Mouse (Mus musculus) cerebellum, adult (tissue): ENCODE results near the gene Trim61.
"Not testable (repeated sequence)": the region's sequence is repeated elsewhere in the genome, so short reads cannot be mapped to it uniquely, and the experiment has no call there.

Experiments used
- ATAC-seq: cut with Nextera tagmentation; 2 replicates; pipeline ENCODE4 v1.9.2; 2017; ENCODE audit warnings: mild to moderate bottlenecking, moderate library complexity, mixed read lengths; ENCODE audit not compliant: insufficient number of reproducible peaks, low FRiP score, low TSS enrichment

Trim61 gene

DNA sequence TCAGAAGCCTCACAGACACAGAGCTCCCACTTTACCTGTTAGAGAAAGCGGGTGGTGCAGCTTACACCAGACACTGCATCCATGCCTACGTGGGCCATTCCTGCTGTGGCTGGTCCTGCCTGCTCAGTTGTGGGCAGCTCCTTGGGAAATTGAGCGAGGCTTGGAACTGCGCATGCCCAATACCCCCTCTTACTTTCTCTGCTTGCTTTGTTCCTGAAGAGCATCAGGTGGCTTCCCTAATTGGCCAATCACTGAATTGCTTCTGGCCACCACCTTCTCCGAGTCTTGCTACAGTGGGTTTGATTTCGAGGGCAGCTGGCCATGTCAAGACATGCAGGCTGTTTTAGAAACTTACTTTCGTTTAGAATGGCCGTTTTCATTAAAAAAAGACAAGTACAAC lies at the start of gene Trim61, which contains the start of gene Trim60:
Gene Trim61, minus strand, starts transcription at position 101 of the 400 bp plus-strand sequence.
Gene Trim60, minus strand, starts transcription at position 162 of the 400 bp plus-strand sequence.
- ATAC-seq, result no peak

DNA sequence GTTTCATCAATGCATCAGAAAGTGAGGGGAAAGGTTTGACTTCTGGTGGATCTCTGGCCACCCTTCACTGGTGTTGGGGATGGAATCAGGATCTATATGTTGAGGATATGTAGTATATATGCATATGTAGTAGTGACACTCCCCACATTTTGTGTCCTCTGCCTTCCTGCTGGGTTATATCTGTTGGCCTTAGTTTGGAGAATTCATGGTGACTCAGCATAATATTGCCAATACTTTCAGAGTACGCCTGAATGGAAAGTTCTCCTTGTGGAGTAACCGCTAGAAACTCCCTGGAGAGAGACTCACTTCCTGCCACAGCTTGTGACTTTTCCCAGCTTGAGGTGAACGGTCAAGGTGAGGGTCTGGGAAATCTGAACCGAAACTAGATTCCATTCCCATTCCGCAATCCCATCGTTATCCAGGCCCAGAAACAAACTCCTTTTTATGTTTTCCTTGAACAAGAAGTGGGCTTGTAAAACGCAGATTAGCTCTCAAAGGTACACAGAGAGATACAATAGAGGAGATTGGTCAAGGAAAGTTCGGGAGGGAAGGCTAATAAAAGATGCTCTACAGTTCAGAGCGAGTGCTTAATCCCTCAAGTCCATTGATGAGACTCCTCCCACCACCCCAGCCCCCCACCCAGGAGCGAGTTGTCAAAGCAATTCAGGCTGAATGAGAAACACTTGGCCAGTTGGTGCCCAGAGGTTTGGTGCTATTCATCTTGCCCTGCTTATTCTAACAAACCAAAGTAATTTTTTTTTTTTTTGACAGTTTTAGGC lies 49.6 kb upstream of the Trim61 start:
- ATAC-seq, result no peak

DNA sequence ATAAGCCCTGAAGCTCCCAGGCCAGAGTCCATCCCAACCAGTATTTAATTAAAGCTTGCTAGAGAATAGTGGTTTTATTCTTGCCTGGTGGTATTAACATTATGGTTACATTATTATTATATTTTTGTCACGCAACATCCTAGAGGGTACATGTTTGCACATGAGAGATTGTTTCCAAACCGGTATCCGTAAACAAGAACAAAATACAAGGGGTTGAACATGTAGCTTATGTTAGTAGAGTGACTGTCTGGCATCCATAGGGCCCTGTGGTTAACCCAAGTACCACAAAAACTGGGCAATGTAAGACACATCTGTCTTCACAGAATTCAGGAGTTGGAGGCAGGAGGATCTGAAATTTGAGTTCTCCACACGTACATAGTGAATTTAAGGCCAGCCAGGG lies 48.7 kb upstream of the Trim61 start:
- ATAC-seq, result no peak

DNA sequence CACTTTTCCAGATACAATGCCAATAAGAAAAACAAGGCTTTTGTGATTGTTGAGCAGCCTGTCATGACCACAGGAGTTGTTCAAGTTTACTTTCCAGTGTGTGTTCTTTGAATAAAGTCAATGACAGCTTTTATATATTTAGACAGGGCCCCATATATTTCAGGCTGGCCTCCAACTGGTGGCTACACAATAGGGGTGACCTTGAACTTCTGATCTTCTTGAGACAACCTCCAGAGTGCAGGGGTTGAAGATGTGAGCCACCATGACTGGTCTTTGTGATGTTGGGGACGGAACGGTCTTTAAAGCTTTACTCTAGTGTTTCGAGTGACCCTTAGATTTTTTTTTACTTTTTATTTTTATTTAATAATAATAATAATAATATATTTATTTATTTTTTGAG lies 47.3 kb upstream of the Trim61 start:
- ATAC-seq, result no peak

DNA sequence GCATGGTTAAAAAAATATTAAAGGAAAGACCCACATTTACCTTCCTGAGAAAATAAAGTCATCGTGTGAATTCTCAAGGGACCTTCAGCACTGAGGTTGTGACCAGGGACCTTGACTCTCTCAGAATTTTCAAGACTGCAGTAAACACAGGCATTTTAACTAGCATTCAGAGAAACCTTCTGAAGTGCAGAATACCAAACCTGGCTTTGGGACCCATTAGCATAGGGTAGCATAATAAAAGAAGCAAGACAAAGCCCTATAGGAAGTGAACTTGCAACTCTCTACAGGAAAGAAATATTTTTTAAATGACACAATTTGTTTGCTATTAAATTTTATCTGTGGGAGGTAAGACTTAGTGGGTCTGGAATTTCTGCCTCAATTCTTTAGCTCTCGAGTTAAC lies 45.7 kb upstream of the Trim61 start:
- no peak for ATAC-seq

DNA sequence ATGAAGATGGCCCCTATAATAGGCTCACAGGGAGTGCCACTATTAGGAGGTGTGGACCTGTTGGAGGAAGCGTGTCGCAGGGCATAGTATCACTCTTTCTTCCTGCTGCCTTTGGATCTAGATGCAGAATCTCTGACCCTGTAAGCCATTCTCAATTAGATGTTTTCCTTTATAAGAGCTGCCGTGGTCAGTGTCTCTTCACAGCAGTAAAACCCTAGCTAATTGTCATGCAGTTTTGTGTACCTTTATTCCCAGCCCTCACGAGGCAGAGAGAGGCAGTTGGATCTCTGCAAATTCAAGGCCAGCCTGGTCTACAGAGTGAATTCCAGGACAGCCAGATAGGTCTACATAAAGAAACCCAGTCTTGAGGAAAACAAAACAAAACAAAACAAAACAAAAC lies 43.9 kb upstream of the Trim61 start:
- ATAC-seq, result no peak

DNA sequence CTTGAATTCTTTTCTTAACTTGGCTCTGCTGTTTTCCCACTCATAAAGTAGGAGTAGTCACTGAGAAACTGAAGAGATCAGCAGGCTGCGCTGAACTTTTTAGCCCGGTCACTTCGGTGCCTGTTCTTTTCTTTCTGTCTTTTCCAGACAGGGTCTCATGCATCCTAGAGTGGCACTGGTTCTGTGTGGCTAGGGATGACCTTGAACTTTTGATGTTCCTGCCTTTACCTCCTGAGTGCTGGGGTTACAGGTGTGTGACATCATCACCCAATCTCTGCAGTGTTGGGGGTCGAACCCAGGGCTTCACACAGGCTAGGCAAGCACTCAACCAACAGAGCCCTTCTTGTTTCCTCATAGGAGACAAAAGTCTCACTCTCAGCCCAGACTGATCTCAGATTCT lies 38.4 kb upstream of the Trim61 start:
- ATAC-seq, result no peak

DNA sequence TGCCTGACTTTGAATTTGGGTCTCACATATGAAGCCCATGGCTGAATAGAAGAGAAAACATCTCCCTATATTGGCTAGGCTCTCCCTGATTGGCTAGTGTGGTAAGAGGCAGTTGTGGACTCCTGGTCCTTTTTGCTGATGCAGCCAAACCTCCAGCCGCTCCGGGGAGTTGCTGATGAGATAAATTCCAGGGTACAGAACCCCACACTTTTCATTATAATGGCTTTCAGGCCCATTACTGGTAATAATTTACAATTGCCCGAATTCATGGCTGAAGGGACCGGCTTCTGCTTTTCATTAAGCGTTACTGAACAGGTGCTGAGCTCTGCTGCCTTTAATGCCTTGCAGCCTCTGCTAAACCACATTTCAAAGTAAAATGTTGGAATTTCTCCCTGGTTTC lies 35.6 kb upstream of the Trim61 start:
- ATAC-seq, result no peak

DNA sequence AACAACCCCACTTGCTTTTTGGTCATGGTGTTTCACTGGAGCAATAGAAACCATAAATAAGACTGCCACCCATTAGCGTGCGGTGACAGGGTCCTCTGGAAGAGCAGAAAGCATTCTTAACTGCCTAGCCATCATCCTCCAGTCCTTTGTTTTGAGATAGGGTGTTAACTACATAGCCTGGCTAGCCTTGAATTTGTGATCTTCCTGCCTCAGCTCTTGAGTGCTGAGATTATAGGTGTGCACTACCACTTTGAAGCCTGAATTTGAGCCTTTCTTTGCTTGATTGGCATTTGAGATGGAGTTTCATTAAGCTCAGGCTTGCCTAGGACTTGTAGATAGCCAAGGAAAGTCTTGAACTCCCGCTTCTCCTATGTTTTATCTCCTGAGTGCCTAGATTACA lies 35.2 kb upstream of the Trim61 start:
- no peak for ATAC-seq

DNA sequence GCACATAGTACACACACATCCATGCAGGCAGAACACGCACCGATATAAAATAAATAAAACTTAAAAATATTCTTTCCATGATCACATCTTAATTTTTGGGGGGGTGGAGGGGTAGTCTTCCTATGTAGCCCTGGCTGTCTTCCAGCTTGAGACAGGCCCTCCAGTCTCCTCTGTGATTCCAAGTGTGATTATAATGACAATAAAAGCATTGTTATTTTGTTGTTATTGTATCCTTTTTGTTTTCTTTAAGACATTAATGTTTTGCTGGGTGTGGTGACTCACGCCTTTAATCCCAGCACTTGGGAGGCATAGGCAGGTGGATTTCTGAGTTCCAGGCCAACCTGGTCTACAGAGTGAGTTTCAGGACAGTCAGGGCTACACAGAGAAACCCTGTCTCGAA lies 29.5 kb upstream of the Trim61 start:
- ATAC-seq, result no peak

DNA sequence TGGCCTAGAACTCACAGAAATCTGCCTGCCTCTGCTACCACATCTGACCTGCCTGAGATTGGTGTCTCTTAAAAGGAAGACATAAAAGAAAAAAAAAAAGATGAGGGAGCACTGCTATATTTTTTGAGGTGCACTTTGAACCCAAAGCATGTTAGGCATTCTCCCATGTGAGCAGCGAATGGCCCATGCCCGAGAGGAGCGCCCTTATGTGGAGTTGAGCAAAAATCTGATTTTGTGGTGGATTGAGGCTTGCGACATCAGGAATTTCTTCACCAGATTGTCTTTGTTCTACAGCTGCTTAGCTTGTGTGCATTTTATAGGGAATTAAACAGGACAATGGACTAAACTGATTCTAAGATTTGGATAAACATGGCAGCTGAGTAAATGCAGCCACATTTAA lies 28.9 kb upstream of the Trim61 start:
- no peak for ATAC-seq

DNA sequence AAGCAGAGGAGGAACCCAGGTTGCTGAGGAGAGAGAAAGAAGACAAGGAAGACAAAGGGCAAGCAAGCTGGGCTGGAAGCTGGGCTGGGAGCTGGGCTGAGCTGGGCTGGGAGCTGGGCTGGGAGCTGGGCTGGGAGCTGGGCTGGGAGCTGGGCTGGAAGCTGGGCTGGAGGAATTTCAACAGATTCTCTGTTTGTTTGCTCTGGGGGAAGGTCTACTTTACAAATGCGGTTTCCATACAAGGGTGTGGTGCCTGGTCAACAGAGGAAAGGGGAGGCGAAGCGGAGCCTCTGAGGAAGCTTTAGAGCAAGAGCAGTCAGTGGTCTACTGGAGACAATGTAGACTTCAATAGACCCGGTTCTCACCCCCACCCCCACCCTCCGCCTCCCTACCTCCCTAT lies 28.2 kb upstream of the Trim61 start:
- no peak for ATAC-seq

DNA sequence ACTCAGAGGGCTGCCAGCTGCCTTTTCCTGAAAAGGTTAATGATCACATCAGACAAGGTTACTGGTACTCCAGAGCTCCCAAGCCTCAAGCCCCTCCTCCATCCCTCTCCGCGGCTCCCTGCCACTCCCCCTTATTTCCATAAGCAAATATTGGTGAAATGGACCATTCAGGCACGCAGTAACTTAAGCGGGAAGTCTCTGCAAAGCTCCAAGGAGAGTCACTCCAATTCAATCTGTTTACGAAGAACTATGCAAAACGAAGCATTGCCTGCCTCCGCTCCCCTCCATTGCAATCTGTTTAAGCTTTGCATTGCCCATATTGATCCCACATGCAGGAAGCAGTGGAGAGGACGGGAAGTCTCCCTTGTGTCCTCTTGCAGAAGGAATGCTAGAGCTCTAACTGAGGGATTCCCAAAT lies 18.8 kb upstream of the Trim61 start, which contains the start of gene Apela:
Gene Apela, minus strand, starts transcription at position 220 of the 417 bp plus-strand sequence.
- no peak for ATAC-seq

DNA sequence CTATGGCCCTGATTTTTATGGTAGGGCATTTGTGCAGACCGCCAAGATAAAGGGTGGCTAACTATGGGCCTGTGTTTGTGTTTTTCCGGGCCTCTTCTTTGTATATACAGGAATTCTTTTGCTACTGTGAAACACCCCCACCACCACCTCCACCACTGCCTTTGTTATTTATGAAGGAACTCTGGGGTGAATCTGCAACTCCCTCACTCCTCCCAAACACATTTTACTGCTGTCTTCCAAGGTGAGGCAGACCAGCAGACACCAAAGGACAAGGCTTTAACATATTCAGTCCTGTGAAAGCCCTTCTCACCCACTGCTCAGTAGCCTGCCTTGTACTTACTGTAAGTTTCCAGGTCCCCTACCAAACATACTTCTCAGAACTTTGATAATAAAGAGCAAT lies 15.8 kb upstream of the Trim61 start:
- ATAC-seq, result no peak

DNA sequence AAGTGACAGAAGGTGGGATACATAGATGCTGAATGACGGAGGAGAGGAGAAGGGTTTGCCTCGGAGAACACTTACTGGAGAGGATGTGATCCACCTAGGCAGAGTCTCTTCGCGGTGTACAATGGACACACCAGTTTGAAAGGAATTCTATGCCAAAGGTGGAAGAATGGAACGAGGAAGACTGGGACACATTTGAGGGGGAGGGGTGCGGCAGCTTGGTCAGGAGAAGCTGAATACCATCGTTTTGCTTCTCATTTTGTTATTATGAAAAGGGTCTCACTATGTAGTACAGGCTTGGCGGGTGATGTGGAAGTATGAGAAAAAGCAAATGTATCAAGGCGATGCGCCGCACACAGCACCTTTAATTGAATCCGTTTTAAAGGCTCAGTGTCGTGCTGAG lies 14.7 kb upstream of the Trim61 start:
- no peak for ATAC-seq

DNA sequence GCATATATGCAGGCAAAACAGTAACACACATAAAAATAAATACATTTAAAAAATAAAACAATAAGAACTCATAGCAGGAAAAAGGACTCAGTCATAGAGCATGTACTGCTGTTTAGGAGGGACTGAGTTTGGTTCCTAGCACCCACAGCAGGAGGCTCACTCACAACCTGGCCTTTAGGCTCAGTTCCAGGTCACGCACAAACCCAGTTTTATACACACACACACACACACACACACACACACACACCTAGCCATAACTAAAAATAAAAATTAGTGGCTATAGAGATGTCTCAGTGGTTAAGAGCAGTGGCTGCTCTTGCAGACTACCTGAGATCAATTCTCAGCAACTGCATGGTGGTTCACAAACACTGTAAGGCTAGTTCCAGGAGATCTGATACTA lies 13.8 kb upstream of the Trim61 start:
- ATAC-seq, result no peak

DNA sequence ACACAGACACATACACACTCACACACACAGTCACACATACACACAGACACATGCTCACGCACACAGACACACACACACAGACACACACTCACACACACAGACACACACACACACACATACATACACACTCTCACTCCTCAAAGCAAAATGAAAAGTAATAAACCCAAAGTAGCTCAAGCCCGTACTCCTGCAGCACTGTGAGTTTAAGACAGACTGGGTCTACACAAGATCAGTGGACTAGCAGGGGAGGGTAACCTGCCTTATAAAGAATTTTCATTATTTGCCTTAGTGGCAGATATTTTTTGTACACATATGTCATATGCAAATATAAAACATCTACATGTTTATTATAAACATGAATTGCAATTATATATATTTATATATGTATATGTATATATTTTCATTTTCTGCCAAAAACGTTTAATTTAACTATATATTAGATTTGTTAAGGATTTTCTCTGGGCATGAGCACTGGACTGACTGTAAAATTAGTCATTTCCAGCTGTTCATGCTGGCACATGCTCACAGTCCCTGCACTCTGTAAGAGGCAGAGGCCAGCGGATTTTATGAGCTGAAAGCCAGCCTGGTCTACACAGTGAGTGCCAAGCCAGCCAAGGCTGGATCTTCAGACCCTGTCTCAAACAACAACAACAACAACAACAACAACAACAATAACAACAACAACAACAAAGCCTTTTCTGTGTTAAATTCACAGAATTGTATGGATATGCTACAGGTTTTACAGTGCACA lies 12.6 kb upstream of the Trim61 start:
- no peak for ATAC-seq

DNA sequence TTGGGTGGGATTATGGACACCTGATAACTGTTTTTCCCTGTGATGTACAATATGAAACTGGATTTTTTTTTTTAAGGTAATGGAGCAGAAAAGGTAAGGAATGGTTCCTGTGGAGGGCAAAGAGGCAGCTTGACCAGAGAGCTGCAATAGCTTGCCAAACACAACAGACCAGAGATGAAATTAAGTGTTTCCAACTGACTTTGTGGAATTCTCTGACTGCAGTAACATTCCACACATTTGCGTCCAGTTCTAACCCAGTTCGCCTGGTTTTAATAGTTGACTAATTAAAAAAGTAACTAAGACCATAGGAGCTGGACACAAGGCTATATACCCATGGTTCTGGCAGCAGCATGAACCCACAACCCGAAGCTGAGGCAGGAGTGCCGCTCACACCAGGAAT lies 11.5 kb upstream of the Trim61 start:
- ATAC-seq, result no peak

DNA sequence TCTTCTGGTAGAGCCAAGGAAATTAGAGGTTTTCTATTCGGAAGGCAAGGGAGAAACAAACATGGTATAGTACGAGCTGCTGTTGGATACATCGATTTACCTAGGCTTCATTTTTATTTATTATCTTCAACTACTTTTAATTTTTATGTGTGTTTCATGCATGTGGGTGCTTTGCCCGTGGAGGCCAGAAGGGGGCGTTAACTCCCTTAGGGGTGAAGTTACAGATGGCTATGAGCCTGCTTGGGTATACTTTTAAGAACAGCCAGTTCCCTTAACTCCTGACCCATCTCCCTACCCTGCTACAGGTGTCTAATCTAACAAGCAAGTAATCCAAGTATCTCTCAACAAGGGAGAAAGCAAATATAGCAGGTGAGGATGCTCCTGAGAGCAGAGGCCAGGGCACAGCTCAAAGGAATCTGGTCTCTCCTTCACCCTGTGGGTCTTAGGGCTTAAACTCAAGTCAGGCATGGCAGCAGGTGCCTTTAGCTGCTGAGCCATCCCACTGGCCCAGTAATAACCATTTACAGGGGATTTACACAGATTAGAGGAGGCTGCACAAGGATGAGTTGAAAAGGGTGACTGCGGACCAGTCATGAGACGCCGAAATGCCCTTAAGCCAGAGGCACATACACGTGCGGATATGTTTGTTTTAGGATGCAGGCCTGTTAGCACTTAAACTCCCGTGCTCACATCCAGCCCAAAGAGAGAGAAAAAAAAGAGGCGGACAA lies 10.8 kb upstream of the Trim61 start:
- ATAC-seq, result no peak

DNA sequence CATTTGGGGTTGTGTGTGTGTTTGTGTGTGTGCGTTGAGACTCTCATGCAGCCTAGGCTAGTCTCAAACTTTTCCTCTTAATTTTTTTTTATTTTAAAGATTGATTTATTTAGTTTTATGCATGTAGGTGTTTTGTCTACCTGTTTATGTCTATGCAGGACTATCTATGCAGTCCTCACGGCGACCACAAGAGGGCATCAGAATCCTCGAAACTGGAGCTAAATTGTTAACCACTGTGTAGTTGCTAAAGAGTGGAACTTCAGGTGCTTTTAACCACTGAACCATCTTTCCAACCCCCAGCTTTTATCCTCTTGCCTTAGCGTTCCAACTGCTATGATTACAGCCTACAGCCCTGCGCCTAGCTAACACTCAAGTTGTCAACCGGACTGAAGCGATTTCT lies 4.2 kb upstream of the Trim61 start:
- no peak for ATAC-seq

DNA sequence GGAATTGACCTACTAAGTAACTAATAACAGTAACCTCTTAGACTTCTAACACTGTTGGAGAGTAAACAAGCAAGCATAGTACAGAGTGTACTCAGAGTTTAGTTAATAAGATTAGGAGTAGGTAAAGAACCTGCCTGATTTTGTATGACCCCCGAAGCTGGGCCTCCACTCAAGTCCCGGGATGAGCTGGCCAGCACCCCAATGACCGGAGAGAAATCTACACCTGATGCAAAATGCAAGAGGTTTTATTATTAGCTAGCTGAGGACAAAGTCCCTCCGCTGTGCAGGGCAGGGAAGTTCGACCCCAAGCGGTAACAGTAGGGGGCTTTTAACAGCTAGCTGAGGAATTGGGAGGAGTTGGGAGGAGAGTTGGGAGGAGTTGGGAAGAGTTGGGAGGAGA lies 10.7 kb downstream of the Trim61 start:
- ATAC-seq, result not testable (repeated sequence)
